Mouse (Mus musculus): ENCODE data around the gene Tmco1.

The Tmco1 gene

DNA sequence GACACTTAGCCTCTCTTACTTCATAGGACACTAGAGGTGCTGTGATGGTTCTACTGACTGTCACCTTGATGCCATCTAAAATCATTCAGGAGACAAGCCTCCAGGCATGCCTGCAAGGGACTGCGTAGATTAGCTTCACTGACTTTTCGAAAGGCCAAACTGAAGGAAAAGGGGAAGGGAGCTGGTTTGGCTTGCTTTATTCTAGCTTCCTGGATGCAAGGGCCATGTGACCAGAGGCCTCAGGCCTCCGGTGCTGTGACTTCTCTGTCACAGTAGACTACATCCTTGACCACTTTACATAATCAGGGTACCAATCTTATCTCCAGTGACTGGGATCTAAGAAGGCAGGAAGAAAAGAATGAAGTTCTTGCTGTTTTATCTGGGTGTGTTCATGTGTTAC is 28.2 kb downstream of the Tmco1 start:
- DNase-seq (ENCODE audit: low spot score) = no peak

DNA sequence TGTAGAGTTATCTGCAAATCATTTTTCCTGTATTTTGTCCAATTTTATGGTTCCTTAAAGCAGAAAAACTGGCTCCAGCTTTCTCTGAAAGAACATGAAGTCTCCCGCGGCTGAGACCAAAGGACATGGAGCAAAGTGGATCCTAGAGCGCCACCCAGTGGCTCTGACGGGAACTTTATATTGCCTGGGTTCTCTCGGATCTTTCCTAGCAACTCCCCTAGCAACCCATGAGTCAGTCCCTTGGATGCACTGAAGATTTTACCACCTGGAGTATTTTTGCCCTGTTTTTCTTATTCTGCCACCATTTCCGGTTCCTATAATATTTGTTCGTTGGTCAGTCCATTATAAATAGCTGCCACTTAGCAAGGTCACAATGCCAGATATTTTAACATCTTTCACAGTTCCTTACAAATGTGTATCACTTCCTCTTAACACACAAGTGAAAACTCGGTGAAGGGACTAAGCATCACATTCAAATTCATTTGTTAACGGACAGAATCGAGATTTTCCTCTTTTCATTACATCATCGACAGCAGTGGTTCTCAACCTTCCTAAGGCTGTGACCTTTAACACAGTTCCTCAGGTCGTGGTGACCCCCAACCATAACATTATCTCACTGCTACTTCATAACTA is 29.4 kb downstream of the Tmco1 start:
- DNase-seq (ENCODE audit: low spot score) = peak; percentile 94

DNA sequence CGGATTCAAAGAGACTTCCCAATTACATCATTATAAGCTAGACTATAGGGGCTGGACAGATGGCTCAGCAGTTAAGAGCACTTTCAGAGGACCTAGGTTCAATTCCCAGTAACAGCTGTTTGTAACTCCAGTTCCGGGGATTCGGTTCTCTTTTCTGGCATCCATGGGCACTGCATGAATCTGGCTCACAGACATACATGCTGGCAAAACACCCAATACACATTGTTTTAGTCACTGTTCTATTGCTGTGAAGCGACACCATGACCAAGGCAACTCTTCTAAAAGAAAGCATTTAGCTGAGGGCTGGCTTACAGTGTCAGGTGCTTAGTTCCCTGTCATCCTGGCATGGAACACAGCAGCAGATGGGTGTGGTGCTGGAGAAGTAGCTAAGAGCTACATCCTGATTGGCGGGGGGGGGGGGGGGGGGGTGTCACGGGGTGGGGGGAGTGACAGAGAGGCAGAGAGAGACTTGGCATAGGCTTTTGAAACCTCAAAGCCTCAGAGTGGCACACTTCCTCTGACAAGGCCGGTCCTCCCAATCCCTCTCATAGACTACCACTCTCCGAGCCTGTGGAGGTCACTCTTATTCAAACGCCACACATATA is 31.1 kb downstream of the Tmco1 start:
- DNase-seq (ENCODE audit: low spot score) = no peak

DNA sequence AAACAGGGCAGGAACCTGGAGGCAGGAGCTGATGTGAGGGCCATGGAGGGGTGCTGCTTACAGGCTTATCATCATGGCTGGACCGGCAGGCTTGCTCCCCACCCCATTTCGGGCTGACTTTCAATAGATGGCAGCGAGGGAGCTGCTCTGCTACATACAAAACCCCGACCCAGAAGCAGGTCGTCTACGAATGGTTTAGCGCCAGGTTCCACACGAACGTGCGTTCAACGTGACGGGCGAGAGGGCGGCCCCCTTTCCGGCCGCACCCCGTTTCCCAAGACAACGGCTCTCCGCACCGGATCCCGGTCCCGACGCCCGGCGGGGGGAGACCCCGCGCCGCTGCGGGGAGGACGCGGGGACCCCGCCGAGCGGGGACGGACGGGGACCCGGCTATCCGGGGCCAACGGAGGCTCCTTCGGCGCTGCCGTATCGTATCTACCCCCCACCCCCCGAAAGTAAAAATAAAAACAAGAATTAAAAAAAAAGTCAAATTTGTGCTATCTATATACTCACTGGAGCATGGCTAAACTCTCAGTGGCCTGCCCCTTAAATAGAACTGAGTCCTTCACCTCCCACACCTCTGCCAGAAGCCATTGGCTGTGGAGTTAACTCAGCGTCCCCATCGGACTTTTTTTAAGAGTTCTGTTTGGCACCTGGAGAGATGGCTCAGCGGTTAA is 32.1 kb downstream of the Tmco1 start:
- no peak for DNase-seq (ENCODE audit: low spot score)

DNA sequence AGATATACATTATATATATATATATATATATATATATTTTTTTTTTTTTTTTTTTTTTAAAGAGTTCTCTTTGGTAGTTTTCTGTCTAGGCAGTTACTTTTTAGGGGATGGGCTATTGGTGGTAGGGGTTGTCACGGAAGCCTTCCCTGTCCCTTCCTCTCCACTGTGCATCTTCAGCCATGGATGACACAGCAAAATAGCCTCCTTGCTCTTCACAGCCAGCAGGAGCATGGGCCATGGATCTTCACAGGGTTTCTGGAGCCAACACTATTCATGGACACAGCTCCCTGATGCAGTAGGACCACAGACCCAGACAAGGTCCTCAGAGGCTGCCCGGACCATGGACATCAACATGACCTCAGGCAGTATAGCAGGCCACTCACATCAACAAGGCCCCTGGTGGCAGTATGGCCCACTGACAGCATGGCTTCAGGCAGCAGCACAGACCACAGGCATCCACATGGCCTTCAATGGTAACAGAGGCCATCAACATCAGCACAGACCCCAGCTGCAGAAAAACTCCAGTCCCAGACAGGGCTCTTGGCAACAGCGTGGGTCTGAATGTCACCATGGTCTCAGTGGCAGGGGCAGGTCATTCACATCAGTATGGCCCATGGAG is 32.8 kb downstream of the Tmco1 start:
- no peak for DNase-seq (ENCODE audit: low spot score)

DNA sequence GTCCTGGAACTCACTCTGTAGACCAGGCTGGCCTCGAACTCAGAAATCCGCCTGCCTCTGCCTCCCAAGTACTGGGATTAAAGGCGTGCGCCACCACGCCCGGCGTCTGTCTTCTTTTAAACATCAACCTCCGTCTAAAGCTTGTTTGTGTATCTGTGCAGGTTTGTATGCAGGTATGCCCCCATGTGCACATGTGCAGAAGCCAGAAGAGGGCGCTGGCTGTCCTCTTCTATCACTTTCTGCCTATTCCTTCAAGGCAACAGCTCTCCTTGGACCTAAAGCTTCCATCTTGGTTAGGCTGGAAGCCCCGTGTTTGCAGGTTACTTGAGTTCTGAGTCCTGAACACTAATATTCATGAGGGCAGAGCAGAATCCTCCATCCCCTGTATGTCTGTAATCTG is 34.7 kb downstream of the Tmco1 start:
- DNase-seq (ENCODE audit: low spot score) = no peak

DNA sequence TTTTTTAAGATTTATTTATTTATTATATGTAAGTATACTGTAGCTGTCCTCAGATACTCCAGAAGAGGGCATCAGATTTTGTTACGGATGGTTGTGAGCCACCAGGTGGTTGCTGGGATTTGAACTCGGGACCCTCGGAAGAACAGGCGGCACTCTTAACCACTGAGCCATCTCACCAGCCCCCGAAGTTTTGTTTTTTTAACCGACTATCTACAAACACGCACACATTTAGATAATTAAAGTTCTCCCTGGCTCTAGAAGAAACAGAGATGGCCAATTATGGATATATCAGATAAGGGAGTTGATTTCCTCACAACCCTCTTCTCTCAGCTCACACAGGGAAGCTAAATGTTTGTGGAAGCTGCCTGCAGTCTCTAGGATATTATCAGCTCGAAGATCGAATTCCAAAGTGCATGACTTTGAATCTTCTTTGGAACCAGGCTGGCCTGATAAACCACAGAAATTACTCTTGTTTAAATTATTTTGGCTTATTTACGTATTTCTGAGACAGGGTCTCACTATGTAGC is 37.9 kb downstream of the Tmco1 start:
- peak; percentile 74 for DNase-seq (ENCODE audit: low spot score)

DNA sequence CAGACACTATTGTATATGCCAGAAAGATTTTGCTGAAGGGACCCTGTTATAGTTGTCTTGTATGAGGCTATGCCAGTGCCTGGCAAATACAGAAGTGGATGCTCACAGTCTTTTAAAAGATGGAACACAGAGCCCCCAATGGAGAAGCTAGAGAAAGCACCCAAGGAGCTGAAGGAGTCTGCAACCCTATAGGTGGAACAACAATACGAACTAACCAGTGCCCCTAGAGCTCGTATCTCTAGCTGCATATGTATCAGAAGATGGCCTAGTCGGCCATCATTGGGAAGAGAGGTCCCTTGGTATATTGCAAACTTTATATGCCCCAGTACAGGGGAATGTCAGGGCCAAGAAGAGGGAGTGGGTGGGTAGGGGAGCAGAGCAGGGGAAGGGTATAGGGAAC is 41.0 kb downstream of the Tmco1 start:
- DNase-seq (ENCODE audit: low spot score) = peak; percentile 50

DNA sequence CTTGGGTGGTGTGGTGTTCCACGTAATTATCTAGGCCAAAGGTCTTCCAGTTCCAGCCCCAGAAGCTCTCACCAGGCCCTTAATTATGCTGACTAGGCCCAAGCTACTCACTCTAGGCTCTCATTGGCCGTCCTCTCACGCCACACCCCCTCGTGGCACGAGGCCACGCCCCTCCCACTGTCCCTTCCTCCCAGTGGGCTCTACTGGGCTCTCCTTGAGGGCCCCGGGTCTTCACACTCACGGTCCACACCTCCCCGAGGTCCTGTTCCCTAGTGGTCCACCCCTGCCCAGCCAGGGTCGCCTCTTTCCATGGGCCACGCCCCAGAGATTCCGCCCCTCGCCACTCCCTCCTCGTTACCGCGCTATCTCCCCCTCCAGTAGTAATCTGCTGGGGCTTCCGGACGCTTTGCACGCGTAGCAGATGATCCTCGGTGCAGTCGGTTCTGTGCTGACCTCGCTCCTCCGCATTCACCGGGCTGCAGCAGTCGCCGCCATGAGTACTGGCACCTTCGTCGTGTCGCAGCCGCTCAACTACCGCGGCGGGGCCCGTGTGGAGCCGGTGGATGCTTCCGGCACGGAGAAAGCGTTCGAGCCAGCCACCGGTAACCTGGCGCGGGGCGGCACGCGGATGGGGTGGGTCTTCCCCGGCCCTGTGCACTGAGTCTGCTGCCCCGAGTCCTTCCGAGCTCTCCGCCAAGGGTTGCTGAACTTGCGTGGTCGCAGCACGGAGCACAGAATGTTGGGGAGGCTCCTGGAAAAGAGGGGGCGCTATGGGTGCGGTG is 41.8 kb downstream of the Tmco1 start, which contains the start of gene Aldh9a1:
Aldh9a1 (plus strand) TSS at position 177 of the 782 bp plus-strand sequence.
- peak; percentile 94 for DNase-seq (ENCODE audit: low spot score)

DNA sequence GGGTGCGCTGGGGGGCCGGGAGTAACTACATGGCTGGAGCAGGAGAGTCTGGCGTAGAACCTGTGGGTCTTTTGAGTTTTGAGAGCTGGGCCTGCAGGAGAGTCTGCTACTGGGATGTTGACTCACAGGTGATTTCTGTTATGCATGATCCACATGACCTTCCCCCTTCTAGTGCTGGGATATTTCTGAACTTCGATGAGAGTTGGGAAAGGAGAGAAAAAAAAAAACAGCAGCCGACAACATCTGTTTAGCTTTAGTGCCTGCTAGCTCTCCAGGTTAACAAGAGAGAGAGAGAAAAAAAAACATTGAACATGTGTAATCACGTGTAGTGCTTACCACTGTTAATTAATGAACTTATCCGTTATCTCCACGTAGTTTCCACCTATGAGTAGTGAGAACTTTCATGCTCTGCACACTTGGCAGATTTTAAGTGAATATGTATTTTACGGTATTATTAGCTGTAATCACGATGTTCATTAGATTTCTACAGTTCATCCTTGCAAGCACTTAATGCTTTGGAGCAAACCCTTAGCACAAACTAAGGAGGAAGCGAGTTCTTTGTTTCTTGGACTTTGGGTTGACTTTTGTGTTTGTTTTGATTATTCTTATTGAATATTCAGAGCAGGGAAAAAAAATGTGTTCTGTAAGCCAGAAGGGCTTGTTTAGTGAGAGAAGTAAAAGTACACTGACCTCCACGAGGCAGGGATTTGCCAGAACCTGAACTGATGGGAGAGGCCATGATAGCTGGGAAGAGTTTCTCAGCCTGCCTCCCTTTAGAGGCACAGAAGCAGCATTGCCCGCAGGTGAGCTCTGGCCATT is 42.6 kb downstream of the Tmco1 start:
- DNase-seq (ENCODE audit: low spot score) = peak; percentile 44

DNA sequence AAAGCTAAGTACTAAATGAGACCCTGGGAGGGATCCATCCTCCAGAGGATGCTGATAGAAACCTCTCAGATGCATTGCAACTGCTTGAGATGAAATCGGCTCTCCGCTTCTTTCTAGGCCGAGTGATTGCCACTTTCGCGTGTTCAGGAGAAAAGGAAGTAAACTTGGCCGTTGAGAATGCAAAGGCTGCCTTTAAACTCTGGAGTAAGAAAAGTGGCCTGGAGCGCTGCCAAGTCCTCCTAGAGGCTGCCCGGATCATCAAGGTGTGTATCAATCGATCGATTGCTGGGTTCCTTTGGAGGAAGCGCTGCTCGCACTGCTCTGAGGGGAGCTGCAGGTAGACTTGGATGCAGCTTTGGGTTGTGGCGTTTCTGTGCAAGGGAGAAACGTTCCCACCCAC is 44.2 kb downstream of the Tmco1 start:
- DNase-seq (ENCODE audit: low spot score) = no peak

DNA sequence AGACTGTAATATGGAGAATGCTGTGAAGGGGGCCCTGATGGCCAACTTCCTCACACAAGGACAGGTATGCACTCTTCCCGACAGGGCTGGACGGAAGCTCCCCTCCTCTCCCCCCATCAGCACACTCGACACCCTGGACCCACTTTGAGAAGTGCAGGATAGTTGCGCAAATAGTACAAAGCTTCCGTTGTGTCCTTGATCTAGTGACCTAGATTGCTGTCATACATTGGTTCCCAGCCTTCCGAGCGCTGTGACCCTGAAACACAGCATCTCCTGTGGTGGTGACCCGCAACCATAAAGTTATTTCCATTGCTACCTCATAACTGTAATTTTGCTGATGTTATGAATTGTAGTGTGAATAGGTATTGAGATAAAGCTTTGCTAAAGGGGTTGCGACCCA is 49.2 kb downstream of the Tmco1 start:
- DNase-seq (ENCODE audit: low spot score) = no peak

DNA sequence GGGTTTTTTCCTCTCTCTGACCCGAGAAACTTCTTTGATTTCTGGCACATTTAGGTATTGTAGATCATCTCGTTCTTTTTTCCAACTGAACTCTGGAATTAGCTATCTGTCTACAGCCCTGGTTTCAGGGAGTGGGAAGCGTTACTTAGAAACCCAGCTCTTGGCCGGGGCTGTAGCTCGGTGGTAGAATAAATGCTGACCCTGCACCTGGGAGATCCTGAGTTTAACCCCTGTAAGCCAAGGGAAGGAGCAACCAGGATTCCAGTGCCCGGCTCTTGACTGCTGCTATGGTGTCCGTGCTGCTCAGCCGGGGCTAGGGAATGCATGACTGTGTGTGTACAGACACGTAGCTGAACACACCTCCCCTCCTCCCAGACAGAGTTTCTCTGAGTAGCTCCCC is 50.6 kb downstream of the Tmco1 start:
- no peak for DNase-seq (ENCODE audit: low spot score)

DNA sequence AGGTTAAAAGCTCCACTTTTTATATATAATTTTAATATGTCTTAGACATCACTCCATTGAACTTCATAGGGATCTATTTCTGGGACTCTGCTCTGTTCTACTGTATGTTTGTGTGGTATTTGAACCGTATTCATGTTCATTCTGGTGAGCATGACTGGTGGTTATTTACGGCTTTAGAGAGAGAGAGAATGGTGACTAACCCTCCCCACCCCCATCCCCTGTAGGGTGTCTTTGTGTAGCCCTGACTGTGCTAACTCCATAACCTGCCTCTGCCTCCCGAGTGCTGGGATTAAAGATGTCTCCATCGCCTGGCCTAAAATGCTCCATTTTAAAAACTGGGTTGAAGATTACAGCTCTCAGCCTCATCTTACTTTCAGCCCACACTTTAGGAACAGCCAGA is 52.1 kb downstream of the Tmco1 start:
- DNase-seq (ENCODE audit: low spot score) = no peak

DNA sequence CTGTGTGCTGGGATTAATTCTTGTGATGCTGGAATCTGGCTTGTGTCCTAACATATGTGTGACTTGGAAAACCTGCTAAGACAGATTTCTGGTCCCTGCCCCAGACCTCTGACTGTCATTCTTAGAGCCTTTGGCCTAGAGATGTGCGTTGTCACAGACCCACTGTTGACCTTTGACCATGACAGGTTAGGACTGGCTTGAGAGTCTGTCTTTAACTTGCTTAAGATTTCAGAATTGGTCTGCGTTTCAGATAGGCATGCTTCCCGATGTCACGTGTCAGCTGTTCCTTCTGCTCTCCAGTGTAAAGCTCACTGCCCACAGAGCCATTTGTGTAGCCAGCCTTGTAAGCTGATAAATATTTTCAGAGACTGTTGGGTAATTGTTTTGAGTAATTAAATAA is 54.6 kb downstream of the Tmco1 start:
- no peak for DNase-seq (ENCODE audit: low spot score)

DNA sequence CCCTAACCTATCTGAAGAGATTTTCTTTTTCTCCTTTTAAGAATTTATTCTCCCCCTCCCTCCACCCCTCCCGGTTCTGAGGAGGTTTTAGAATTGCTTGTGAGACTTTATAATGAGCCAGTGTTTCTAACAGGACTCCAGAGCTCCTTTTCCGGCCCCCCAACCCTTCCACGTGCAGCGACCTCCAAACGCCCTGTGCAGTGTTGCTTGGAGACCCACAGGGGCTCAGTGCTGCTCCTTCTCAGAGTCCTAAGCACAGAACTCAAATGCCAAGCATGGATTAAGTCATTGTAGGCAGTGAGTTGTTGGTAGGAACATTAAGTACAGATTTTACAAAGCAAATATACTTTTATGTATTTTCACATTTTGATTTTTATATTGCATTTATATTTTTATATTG is 55.1 kb downstream of the Tmco1 start:
- no peak for DNase-seq (ENCODE audit: low spot score)

DNA sequence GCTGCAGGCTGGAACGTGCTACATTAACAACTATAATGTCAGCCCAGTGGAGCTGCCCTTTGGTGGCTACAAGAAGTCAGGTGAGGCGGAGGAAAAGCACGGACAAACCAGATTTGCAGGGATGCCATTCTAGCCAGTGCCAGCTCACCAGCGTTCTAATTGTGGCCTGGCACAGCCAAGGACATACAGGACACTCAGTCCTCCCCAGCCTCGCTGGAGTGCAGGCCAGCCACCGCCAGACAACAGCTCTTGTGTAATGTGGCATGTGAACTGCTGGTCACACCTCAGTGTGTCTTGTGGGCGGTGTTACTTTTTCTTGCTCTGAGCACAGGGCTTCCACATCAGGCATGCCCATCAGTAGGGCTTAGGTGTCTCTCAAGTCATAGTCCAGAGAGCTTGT is 57.6 kb downstream of the Tmco1 start:
- no peak for DNase-seq (ENCODE audit: low spot score)

DNA sequence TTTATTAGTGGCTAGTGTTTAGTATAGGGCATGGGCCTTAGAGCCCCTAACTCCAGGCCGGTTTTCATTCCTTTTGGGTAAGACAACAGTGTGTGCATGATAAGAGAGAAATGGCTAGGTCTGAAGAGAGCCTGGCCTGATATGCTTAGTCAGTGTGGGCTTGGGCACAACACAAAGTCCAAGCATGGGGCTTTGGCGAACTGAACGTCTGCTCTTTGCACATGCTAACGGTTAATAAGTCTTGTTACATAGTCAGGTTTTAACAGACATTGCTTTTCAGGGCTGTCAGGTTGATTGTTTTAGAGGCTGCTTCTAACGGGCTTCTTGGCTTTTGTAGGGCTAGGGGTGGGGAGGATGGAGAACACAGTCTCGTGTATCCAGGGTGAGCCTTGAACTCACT is 58.4 kb downstream of the Tmco1 start:
- no peak for DNase-seq (ENCODE audit: low spot score)

DNA sequence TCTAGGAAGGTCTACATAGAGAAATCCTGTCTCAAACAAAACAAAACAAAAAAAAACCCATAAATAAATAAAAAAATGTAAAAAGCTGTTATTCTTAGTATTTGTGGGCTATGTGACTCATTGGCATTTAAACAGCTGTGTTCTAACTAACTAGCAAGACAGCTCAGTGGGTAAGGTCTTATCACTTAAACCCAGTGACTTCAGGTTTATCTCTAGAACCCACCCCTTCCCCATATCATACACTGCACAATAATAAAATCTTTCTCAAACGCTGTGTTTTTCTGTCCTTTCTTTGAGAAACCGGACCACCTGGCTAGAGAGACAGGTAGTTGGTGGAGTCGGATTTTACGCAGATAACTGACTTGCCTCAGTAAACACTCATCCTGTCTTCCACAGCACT is 59.8 kb downstream of the Tmco1 start:
- DNase-seq (ENCODE audit: low spot score) = no peak

DNA sequence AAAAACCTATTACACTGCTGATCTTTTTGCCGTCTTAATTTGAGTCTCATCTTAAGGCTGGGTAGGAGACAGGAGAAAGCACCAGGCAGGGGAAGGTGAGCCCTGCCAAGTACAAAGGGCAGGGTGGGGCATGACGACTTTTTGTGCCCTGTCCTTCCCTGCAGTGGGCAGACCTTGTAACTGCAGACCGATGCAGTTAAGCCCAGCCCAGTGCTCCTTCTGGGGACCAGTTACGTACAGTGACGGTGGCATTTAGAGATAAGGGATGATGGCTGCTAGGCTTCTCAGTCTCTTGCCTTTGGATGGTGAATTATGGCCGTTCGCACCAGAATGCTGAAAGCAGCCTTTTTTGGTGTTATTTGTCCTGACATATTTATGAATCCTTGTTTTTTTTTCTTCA is 60.3 kb downstream of the Tmco1 start:
- DNase-seq (ENCODE audit: low spot score) = no peak

DNA sequence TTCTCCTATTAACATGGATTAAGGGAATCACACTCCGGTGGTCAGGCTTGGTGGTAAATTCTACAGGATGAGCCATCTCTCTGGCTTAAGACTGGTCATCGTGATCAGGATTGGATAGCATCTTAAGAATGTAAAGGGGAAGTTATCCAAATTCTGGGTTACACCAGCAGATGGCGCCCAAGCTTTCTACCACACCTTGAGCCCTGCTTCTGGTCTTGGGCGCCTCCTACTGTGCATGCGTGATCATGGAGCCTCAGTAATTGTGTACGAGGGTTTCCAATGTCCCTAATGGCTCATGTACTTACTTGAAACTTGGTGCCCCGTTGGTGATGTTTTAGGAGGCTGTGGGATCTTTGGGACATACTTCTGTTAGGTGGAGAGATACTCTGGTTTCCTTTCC is 61.7 kb downstream of the Tmco1 start:
- DNase-seq (ENCODE audit: low spot score) = peak; percentile 93
